Mouse (Mus musculus) C2C12 (cell line): ENCODE results near the gene Fam129b.
"Not testable (repeated sequence)": the region's sequence is repeated elsewhere in the genome, so short reads cannot be mapped to it uniquely, and the experiment has no call there.

Experiments
- CEBPB ChIP-seq: IDR thresholded peaks from one replicate; pipeline ENCODE4 v1.6.1; 2011; ENCODE audit warnings: low read depth, mild to moderate bottlenecking, control low read depth, moderate library complexity
- CTCF ChIP-seq: IDR thresholded peaks from one replicate; pipeline ENCODE4 v1.5.1; 2011; ENCODE audit not compliant: control insufficient read depth, insufficient read depth, insufficient read length
- FOSL1 ChIP-seq: IDR thresholded peaks from one replicate; pipeline ENCODE4 v1.8.0; 2011; ENCODE audit warnings: mild to moderate bottlenecking, low read length; ENCODE audit not compliant: poor library complexity, insufficient read depth, severe bottlenecking
- MAX ChIP-seq: IDR thresholded peaks from one replicate; pipeline ENCODE4 v1.6.1; 2011; ENCODE audit warnings: mild to moderate bottlenecking, control low read depth
- MYOD1 ChIP-seq: IDR thresholded peaks from one replicate; pipeline ENCODE4 v1.6.1; 2011; ENCODE audit warnings: low read depth; ENCODE audit not compliant: control insufficient read depth, insufficient read length
- MYOG ChIP-seq: IDR thresholded peaks from one replicate; pipeline ENCODE4 v1.6.1; 2011; ENCODE audit not compliant: control insufficient read depth, insufficient read length; ENCODE audit errors: extremely low read depth
- USF1 ChIP-seq: IDR thresholded peaks from one replicate; pipeline ENCODE4 v1.6.1; 2011; ENCODE audit warnings: low read depth, mild to moderate bottlenecking, control low read depth, moderate library complexity

- TF ChIP-seq CEBPB, FOSL1, CTCF, USF1, MAX, MYOD1, MYOG: not testable (repeated sequence)
These were observed 22.2 kb upstream of the Fam129b start for GRCm38 (mm10) chr2:32853716-32854115.
